Mouse (Mus musculus): ENCODE measurements around the gene Plpp2.

The Plpp2 gene

GRCm38 (mm10) chr10:79533126-79533911, at the start of gene Plpp2:
Gene Plpp2, minus strand, starts transcription at chr10:79533796.
- DNase-seq = peak; percentile 89

- no peak for DNase-seq
Observed at GRCm38 (mm10) chr10:79581501-79581900, 47.9 kb upstream of the Plpp2 start.

GRCm38 (mm10) chr10:79580811-79581210, 47.2 kb upstream of the Plpp2 start:
- peak; percentile 66 for DNase-seq

GRCm38 (mm10) chr10:79580356-79580755, 46.8 kb upstream of the Plpp2 start:
- no peak for DNase-seq

GRCm38 (mm10) chr10:79579781-79580180, 46.2 kb upstream of the Plpp2 start:
- DNase-seq = no peak

GRCm38 (mm10) chr10:79578891-79579290, 45.3 kb upstream of the Plpp2 start:
- no peak for DNase-seq

GRCm38 (mm10) chr10:79578276-79578675, 44.7 kb upstream of the Plpp2 start:
- DNase-seq = no peak

GRCm38 (mm10) chr10:79577376-79577775, 43.8 kb upstream of the Plpp2 start:
- DNase-seq = no peak

GRCm38 (mm10) chr10:79575754-79576153, 42.2 kb upstream of the Plpp2 start:
- DNase-seq = no peak

GRCm38 (mm10) chr10:79574796-79575195, 41.2 kb upstream of the Plpp2 start:
- DNase-seq = no peak

GRCm38 (mm10) chr10:79574350-79574749, 40.8 kb upstream of the Plpp2 start:
- DNase-seq = no peak

GRCm38 (mm10) chr10:79573611-79574010, 40.0 kb upstream of the Plpp2 start:
- DNase-seq = no peak

- DNase-seq = no peak
Observed at GRCm38 (mm10) chr10:79571314-79571713, 37.7 kb upstream of the Plpp2 start.

- no peak for DNase-seq
Observed at GRCm38 (mm10) chr10:79569921-79570320, 36.3 kb upstream of the Plpp2 start.

- DNase-seq = no peak
Observed at GRCm38 (mm10) chr10:79559716-79560115, 26.1 kb upstream of the Plpp2 start.

- DNase-seq = no peak
Observed at GRCm38 (mm10) chr10:79557496-79557895, 23.9 kb upstream of the Plpp2 start.

GRCm38 (mm10) chr10:79556951-79557350, 23.4 kb upstream of the Plpp2 start:
- no peak for DNase-seq

GRCm38 (mm10) chr10:79555238-79555724, 21.7 kb upstream of the Plpp2 start:
- DNase-seq = no peak

- peak; percentile 77 for DNase-seq
Observed at GRCm38 (mm10) chr10:79554330-79555237, 21.0 kb upstream of the Plpp2 start, which contains the start of gene Mier2. Gene Mier2, minus strand, starts transcription at chr10:79555199.

GRCm38 (mm10) chr10:79553691-79554090, 20.1 kb upstream of the Plpp2 start:
- DNase-seq = no peak

GRCm38 (mm10) chr10:79553176-79553575, 19.6 kb upstream of the Plpp2 start:
- no peak for DNase-seq

GRCm38 (mm10) chr10:79552531-79552930, 18.9 kb upstream of the Plpp2 start:
- no peak for DNase-seq

GRCm38 (mm10) chr10:79550366-79550765, 16.8 kb upstream of the Plpp2 start:
- no peak for DNase-seq
